Mouse (Mus musculus): Measurements from ENCODE around the gene Hsf5.

The Hsf5 gene

DNA sequence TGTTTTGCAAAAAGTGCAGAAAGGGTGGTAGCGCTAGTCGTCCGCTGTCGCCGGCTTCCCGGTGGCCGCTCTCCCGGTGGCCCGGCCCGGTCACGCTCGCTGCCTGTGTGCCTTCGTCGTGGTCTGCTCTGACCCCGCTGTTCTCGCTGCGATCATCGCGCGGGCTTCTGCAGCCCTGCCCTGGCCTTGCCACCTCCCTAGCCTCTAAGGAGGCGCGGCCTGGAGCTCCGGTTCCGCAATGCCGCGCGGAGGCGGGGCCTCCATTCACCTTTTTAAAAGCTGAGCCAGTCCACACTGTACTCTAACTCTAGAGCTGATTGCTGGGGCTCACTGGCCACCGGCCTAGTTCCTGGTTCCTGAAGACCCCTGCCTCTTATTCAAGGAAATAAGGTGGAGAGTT, 22.2 kb downstream of the Hsf5 start:
- peak; percentile 84 for DNase-seq (ENCODE audit: low read depth, low spot score)

DNA sequence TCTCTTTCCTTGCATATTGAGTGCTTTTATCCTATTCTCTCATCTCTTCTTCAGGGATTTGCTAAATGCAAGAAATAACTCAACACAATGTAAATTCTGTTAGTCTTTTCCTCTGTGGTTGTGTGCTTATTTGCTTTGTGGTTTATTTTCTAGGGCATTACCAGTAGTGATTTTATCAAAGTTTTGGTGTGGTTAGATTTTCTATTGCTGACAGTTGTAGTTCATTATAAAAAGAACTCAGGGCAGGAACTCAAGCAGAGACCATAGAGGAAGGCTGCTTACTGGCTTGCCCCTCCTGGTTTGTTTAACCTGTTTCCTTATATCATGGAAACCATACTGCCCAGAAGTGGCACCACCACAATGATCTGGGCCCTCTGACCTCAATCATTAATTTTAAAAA, 25.9 kb downstream of the Hsf5 start:
- DNase-seq (ENCODE audit: low read depth, low spot score): no peak

DNA sequence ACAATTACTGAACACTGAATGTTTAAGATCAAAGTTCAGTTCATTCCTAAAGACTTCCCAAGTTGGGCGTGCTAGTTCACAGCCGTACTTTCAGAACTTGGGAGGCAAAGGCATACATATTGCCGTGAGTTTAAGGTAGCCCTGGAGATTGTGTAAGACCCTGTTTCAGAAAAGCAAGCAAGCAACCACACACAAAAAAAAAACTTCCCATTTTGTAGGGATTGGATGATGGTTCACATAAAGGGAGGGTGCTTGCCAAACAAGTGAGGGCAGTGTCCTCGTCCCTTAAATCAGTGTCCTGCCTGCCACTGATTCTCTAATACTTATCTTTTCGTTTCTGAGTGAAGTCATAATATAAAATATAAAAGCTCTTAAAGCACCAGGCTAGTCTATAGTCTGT, 37.7 kb downstream of the Hsf5 start:
- DNase-seq (ENCODE audit: low read depth, low spot score): no peak

DNA sequence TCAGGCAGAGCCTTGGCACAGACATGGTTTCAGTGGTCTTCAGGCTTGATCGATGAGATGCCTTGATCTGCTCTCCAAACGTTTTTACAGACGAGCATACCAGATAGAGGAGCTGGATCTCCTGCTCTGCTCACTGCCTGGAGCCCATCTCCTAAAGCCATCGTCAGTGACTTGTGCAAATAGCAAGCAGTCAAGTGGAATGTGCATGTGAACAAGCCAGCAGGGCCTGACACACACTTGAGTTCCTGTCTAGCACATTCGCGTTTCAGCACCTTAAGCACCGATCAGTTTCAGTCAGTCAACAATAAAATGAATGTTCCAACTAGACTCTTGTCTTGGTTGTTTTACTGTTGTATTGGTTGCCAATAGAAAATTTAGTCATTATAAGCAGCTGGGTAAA, 42.3 kb downstream of the Hsf5 start:
- DNase-seq (ENCODE audit: low read depth, low spot score): no peak

- peak; percentile 93 for DNase-seq (ENCODE audit: low read depth, low spot score)
Measured at GRCm38 (mm10) chr11:87662407-87662806, 45.4 kb downstream of the Hsf5 start, which contains the start of gene Rnf43. Gene Rnf43, plus strand, starts transcription at chr11:87662722.

DNA sequence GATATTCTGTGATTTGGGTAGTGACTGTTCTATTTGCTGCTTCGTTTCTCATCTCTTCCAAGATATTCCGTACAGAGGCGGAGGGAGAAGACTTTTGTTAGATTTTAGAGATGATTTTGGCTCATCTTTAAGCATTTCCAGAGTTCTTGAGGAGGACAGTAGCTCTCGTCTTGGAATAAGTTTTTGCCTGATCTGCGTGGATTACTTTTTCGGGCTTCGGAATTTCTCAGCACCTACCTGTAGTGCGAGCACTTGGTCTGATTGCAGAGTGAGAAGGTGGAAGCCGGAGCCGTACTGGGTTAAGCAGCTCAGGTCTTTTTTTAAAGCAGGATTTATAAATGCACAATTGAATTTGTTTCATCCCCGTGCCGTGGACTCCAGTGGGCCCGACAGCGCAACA, 45.9 kb downstream of the Hsf5 start:
- peak; percentile 19 for DNase-seq (ENCODE audit: low read depth, low spot score)

DNA sequence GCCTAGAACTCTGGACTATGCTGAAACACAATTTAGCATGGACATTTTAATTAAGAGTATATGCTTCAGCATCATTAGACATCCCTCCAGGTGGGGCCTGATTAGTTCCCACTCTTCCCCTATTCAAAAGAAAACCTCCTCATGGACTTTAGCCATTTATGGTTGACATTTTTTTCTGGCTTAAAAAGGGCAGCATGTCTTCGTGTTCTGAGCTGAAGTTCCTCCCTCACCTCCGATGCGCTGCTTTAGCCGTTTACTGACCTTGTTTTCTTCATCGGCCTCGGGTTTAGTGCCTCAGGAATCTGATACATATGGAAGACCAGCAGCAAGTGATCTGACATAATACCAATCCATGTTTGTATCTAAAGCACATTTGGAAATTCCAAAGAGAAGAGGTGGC, 47.0 kb downstream of the Hsf5 start:
- DNase-seq (ENCODE audit: low read depth, low spot score): no peak

GRCm38 (mm10) chr11:87664521-87664920, 47.6 kb downstream of the Hsf5 start:
- DNase-seq (ENCODE audit: low read depth, low spot score): peak; percentile 18

GRCm38 (mm10) chr11:87665224-87665623, 48.3 kb downstream of the Hsf5 start:
- no peak for DNase-seq (ENCODE audit: low read depth, low spot score)

- DNase-seq (ENCODE audit: low read depth, low spot score): no peak
Measured at GRCm38 (mm10) chr11:87665658-87666057, 48.7 kb downstream of the Hsf5 start.

- DNase-seq (ENCODE audit: low read depth, low spot score): no peak
Measured at GRCm38 (mm10) chr11:87666256-87667035, 49.5 kb downstream of the Hsf5 start.

GRCm38 (mm10) chr11:87667107-87668090, 50.4 kb downstream of the Hsf5 start:
- DNase-seq (ENCODE audit: low read depth, low spot score): no peak

- DNase-seq (ENCODE audit: low read depth, low spot score): no peak
Measured at GRCm38 (mm10) chr11:87673282-87673681, 56.3 kb downstream of the Hsf5 start.

GRCm38 (mm10) chr11:87675606-87676005, 58.6 kb downstream of the Hsf5 start:
- DNase-seq (ENCODE audit: low read depth, low spot score): no peak

DNA sequence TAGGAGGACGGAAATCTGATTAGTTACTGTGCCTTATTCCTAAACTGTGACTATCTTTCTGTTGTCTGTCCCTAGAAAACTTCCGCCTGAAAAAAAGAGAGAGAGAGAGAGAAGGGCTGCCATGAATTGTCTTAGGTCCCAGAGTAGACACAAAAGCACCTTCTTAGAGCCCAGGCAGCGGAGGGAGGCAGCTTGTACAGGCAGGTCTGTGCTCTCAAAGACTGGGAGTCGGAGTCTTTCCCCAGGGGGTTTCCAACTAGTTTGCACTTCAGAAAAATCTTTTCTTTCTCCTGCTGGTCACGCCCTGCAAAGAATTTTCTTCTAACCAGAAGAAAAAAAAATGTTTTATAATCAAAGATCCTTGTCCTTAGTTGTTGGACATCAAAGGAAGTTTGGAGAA, 60.8 kb downstream of the Hsf5 start:
- peak; percentile 72 for DNase-seq (ENCODE audit: low read depth, low spot score)

- DNase-seq (ENCODE audit: low read depth, low spot score): no peak
Measured at GRCm38 (mm10) chr11:87678545-87678944, 61.6 kb downstream of the Hsf5 start.

DNA sequence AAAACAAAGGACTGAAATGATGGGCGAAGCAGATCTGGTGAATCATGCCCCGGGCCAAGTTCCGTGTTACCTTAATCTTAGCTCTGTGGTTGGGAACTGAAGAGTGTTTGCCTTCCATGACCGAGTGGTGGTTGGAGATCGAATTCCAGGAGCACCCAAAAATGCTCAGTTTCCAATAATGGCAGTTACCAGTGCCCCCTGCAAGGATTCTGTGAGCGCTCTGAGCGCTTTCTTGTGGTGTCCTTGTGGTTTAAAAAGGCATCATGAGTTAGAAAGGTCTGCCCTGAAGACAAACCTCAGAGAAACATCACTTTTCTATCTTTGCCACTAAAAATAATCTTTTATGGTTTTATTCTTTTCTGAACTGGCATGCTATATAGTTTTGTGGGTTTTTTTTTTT, 62.0 kb downstream of the Hsf5 start:
- no peak for DNase-seq (ENCODE audit: low read depth, low spot score)

- DNase-seq (ENCODE audit: low read depth, low spot score): no peak
Measured at GRCm38 (mm10) chr11:87680786-87681185, 63.8 kb downstream of the Hsf5 start.

GRCm38 (mm10) chr11:87682096-87682495, 65.1 kb downstream of the Hsf5 start:
- no peak for DNase-seq (ENCODE audit: low read depth, low spot score)

DNA sequence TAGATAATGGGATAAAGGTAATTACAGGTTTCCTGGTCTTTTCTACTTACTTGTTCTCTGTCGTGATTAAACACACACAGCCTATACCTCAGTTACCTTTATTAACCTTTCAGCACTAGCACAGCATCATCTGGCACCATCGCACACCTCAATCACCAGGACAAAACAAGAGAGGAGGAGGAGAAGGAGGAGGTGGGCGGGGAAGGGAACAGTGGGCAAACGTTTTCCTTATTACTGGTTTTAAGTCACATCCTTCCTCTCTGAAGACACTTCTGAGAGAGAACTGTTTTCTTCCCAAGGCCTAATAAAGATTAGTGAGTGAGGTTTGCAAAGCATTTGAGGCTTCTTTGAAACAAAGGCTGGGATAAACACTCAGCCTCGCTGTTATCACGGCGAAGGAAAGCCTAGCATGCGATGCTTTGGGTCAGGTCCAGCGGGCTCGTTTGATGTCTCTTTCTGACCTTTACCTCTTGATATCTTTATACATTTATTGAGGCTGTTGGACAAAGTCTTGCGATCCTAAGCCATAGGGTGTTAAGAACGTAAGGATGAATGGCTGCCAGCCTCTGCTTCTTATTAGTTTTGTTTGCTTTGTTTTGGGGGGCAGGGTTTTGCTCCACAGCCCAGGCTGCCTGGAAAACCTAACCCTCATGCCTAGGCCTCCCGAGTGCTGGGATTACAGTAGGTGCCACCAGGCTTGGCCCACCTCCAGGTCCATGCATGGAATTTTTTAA, 66.0 kb downstream of the Hsf5 start:
- DNase-seq (ENCODE audit: low read depth, low spot score): no peak

DNA sequence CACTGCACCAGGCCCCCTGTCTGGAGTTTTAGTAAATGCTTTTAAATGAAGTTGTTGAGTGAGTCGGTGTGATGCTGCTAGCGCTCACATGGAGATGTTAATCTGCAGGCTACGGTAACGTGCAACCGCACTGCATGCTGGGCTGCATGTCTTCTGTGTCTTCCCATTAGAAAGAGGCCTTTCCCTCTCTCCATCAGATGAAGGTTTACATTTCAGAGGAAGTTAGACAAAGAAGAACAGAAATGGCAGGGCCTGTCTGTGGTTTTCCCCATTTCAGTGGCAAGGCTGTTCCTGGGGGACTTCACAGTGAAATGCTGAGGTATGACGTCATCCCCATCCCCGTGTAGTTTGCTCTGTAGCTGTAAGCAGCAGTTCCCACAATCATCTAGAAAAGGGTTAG, 69.4 kb downstream of the Hsf5 start:
- peak; percentile 37 for DNase-seq (ENCODE audit: low read depth, low spot score)
